Mouse (Mus musculus): ENCODE data around the gene Pacrg. TPM values are rescaled to one million over a fixed set of nuclear protein-coding genes. Genes with fewer than 3 reads are reported as not detected.
A peak's percentile ranks its signal among the peaks of the same experiment; 100 is the strongest.

Pacrg gene
- polyA plus RNA-seq, 1 experiment from 2014 or later = 1.2 TPM

DNA sequence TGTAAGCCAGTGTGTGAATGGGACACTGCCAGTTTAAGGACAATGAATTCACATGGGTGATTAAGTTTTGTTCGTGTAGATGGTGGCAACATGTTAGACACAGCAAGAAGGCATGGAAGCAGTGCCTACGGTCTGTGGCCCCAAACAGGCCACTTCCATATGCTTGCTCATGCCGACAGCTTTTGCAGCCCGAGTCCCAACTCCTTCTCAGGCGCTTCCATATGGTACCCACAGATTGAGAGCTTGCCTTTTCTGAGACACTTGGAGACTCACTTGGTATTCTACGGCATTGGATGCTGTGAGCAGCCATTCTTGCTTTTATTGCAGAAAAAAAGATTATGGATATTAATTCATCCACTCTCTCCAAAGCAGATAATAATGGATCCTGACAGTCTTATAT, 365.1 kb downstream of the Pacrg start:
- H3K9me3 ChIP-seq (ENCODE audit: control insufficient read depth, low read length) = no peaks in the 10 kb centered on the region
- H3K4me3 ChIP-seq (ENCODE audit: control insufficient read depth in 1 of 2, insufficient read depth in 1 of 2, low read depth in 1 of 2, low read length in 2 of 2) = no peak overlapping the region
- peaks cover 34 to 56% of the 10 kb centered on the region in 2 experiments for H3K4me1 ChIP-seq (ENCODE audit: control insufficient read depth in 2 of 2, insufficient read depth in 2 of 2, low read length in 2 of 2)

GRCm38 (mm10) chr17:10473826-10474384, 366.2 kb downstream of the Pacrg start:
- Histone ChIP-seq H3K27ac (replicated peaks in 1 of 2; ENCODE audit: control insufficient read depth in 1 of 2, insufficient read depth in 1 of 2, low read depth in 2 of 2, low read length in 2 of 2) (peak overlapping the region; percentile 94 to 97), H3K4me2 (ENCODE audit: low read length) (peak overlapping the region; percentile 35), H3K4me1 (ENCODE audit: control insufficient read depth in 2 of 2, insufficient read depth in 2 of 2, low read length in 2 of 2) (peaks cover 28 to 46% of the 10 kb centered on the region in 2 experiments), H3K36me3 (ENCODE audit: control insufficient read depth, insufficient read depth, low read length) (no peaks in the 10 kb centered on the region), H3K9ac (ENCODE audit: low read length) (no peak overlapping the region; the same call in 1 of the 2 replicates), H3K9me3 (ENCODE audit: control insufficient read depth, low read length) (no peaks in the 10 kb centered on the region), H3K27me3 (ENCODE audit: control insufficient read depth, insufficient read depth, low read length) (no peaks in the 10 kb centered on the region), H3K4me3 (ENCODE audit: control insufficient read depth in 1 of 2, insufficient read depth in 1 of 2, low read depth in 1 of 2, low read length in 2 of 2) (no peak overlapping the region)
- WGBS = 2% methylated on average over 7 of the region's 7 CpGs
- peak; percentile 88 for ATAC-seq (ENCODE audit: insufficient number of reproducible peaks, insufficient read depth, low FRiP score, low read depth)

More for the DNA sequence above, 365.1 kb downstream of the Pacrg start:
- WGBS = 64% methylated on average over 6 of the region's 6 CpGs
- H3K27me3 ChIP-seq (ENCODE audit: control insufficient read depth, insufficient read depth, low read length) = no peaks in the 10 kb centered on the region
- H3K27ac ChIP-seq (replicated peaks in 1 of 2; ENCODE audit: control insufficient read depth in 1 of 2, insufficient read depth in 1 of 2, low read depth in 2 of 2, low read length in 2 of 2) = peak overlapping the region; percentile 92 to 97
- ATAC-seq (ENCODE audit: insufficient number of reproducible peaks, insufficient read depth, low FRiP score, low read depth) = no peak
- H3K9ac ChIP-seq (ENCODE audit: low read length) = 0 out of 2 replicates have a peak overlapping the region, but pooled peaks have one; percentile 6
- H3K36me3 ChIP-seq (ENCODE audit: control insufficient read depth, insufficient read depth, low read length) = no peaks in the 10 kb centered on the region
- H3K4me2 ChIP-seq (ENCODE audit: low read length) = no peak overlapping the region

DNA sequence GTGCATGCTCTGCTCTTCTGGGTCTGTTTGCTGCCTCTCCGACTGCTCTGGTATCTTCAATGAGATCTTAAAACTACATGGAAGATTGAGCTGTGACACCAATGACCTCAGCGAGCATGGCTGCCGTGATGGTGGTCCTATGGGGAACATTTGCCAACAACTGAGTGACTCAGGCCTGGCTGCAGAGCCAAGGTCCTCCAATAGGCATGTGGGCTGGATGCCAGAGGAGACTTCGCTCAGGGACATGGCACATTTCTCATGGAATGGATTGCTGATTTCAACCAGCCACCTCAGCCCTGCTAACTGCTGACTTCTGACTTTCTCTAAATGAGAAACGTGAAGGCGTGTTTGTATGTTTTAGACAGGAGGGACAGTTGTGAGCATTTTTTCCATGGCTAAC, 366.9 kb downstream of the Pacrg start:
- Histone ChIP-seq H3K9ac (ENCODE audit: low read length) (peak overlapping the region; percentile 59; the same call in 1 of the 2 replicates), H3K4me1 (ENCODE audit: control insufficient read depth in 2 of 2, insufficient read depth in 2 of 2, low read length in 2 of 2) (peaks cover 20 to 38% of the 10 kb centered on the region in 2 experiments), H3K4me3 (ENCODE audit: control insufficient read depth in 1 of 2, insufficient read depth in 1 of 2, low read depth in 1 of 2, low read length in 2 of 2) (no peak overlapping the region), H3K9me3 (ENCODE audit: control insufficient read depth, low read length) (no peaks in the 10 kb centered on the region), H3K36me3 (ENCODE audit: control insufficient read depth, insufficient read depth, low read length) (no peaks in the 10 kb centered on the region), H3K4me2 (ENCODE audit: low read length) (peak overlapping the region; percentile 35), H3K27ac (replicated peaks in 1 of 2; ENCODE audit: control insufficient read depth in 1 of 2, insufficient read depth in 1 of 2, low read depth in 2 of 2, low read length in 2 of 2) (peak overlapping the region; percentile 94 to 97), H3K27me3 (ENCODE audit: control insufficient read depth, insufficient read depth, low read length) (no peaks in the 10 kb centered on the region)
- ATAC-seq (ENCODE audit: insufficient number of reproducible peaks, insufficient read depth, low FRiP score, low read depth) = peak; percentile 31; the same call in 1 of the 2 replicates
- 30% methylated on average over 6 of the region's 6 CpGs for WGBS

GRCm38 (mm10) chr17:10469874-10470568, 370.1 kb downstream of the Pacrg start:
- no peaks in the 10 kb centered on the region for H3K9me3 ChIP-seq (ENCODE audit: control insufficient read depth, low read length)
- peaks cover 13 to 21% of the 10 kb centered on the region in 2 experiments for H3K4me1 ChIP-seq (ENCODE audit: control insufficient read depth in 2 of 2, insufficient read depth in 2 of 2, low read length in 2 of 2)
- 87% methylated on average over 9 of the region's 9 CpGs for WGBS
- H3K4me2 ChIP-seq (ENCODE audit: low read length) = no peak overlapping the region
- H3K4me3 ChIP-seq (ENCODE audit: control insufficient read depth in 1 of 2, insufficient read depth in 1 of 2, low read depth in 1 of 2, low read length in 2 of 2) = no peak overlapping the region
- H3K27ac ChIP-seq (replicated peaks in 1 of 2; ENCODE audit: control insufficient read depth in 1 of 2, insufficient read depth in 1 of 2, low read depth in 2 of 2, low read length in 2 of 2) = no peak overlapping the region
- no peak for ATAC-seq (ENCODE audit: insufficient number of reproducible peaks, insufficient read depth, low FRiP score, low read depth)
- H3K36me3 ChIP-seq (ENCODE audit: control insufficient read depth, insufficient read depth, low read length) = no peaks in the 10 kb centered on the region
- no peak overlapping the region for H3K9ac ChIP-seq (ENCODE audit: low read length)
- no peaks in the 10 kb centered on the region for H3K27me3 ChIP-seq (ENCODE audit: control insufficient read depth, insufficient read depth, low read length)

DNA sequence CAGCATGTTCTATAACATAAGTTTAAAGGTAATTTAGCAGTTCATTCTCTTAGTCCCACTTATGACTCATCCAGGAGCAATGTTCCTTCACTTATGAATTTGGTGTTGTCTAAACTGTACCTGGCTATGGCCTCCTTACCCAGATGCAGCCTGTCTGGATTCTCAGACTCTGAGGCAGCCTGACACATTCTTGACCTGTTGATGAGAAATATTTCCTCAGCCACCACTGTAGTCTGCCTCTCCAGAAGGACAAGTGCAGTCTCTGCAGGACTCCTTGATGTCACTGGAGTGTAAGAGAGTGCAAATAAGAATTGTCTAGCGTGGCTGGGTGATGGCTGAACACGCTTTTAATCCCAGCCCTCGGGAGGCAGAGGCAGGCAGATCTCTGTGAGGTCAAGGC, 373.0 kb downstream of the Pacrg start:
- H3K9me3 ChIP-seq (ENCODE audit: control insufficient read depth, low read length) = no peaks in the 10 kb centered on the region
- 86% methylated on average over 3 of the region's 3 CpGs for WGBS

DNA sequence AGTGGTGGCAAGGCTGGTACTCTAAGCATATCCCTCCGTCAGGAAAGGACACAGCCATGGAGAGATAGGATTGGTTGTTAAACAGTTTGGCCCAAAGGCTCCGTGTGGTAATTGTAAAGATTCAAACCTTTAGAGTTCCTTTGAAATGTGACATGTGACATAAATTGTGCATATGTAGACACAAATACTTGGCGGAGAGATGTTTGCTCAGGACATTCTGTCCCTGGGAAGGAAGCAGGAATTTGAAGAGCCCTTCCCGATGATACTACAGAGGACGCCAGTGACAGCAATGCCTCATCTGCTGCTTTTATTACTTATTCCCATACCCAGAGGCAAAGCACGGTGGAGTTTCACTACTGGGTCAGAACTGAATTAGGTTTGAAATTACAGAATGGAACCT, 374.6 kb downstream of the Pacrg start:
- WGBS = 77% methylated on average over 6 of the region's 6 CpGs
- Histone ChIP-seq H3K4me2 (ENCODE audit: low read length) (no peak overlapping the region), H3K27ac (replicated peaks in 1 of 2; ENCODE audit: control insufficient read depth in 1 of 2, insufficient read depth in 1 of 2, low read depth in 2 of 2, low read length in 2 of 2) (no peak overlapping the region), H3K9me3 (ENCODE audit: control insufficient read depth, low read length) (no peaks in the 10 kb centered on the region), H3K36me3 (ENCODE audit: control insufficient read depth, insufficient read depth, low read length) (no peaks in the 10 kb centered on the region), H3K4me1 (ENCODE audit: control insufficient read depth in 2 of 2, insufficient read depth in 2 of 2, low read length in 2 of 2) (peaks cover 2 to 3% of the 10 kb centered on the region in 2 experiments; a peak in 3 of 4 replicates), H3K9ac (ENCODE audit: low read length) (no peak overlapping the region), H3K27me3 (ENCODE audit: control insufficient read depth, insufficient read depth, low read length) (no peaks in the 10 kb centered on the region), H3K4me3 (ENCODE audit: control insufficient read depth in 1 of 2, insufficient read depth in 1 of 2, low read depth in 1 of 2, low read length in 2 of 2) (no peak overlapping the region)
- ATAC-seq (ENCODE audit: insufficient number of reproducible peaks, insufficient read depth, low FRiP score, low read depth) = no peak

More for the DNA sequence above, 373.0 kb downstream of the Pacrg start:
- Histone ChIP-seq H3K4me1 (ENCODE audit: control insufficient read depth in 2 of 2, insufficient read depth in 2 of 2, low read length in 2 of 2) (peaks cover 2 to 3% of the 10 kb centered on the region in 2 experiments; a peak in 3 of 4 replicates), H3K4me3 (ENCODE audit: control insufficient read depth in 1 of 2, insufficient read depth in 1 of 2, low read depth in 1 of 2, low read length in 2 of 2) (no peak overlapping the region), H3K27ac (replicated peaks in 1 of 2; ENCODE audit: control insufficient read depth in 1 of 2, insufficient read depth in 1 of 2, low read depth in 2 of 2, low read length in 2 of 2) (no peak overlapping the region), H3K4me2 (ENCODE audit: low read length) (no peak overlapping the region), H3K27me3 (ENCODE audit: control insufficient read depth, insufficient read depth, low read length) (no peaks in the 10 kb centered on the region), H3K36me3 (ENCODE audit: control insufficient read depth, insufficient read depth, low read length) (no peaks in the 10 kb centered on the region), H3K9ac (ENCODE audit: low read length) (no peak overlapping the region)
- ATAC-seq (ENCODE audit: insufficient number of reproducible peaks, insufficient read depth, low FRiP score, low read depth) = no peak

DNA sequence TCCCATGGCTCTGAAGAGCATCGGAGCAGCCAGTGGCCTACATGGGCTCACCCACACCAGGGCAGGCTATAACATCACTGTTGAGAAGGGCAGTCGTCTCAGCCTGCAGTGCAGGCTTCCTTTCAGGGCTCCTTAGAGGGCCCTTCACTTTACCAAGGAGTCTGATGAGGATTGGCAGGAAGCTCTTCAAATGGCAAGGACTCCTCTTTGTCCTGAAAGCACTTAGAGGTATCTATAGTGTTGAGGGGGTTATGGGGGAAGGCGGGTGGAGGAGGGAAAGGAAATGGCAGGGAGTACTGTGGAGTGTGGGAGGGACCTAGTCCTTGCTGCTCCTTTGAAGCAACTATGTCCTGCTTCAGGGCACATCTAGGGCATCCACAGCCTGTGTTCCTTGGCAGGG, 375.4 kb downstream of the Pacrg start:
- Histone ChIP-seq H3K9ac (ENCODE audit: low read length) (no peak overlapping the region), H3K27me3 (ENCODE audit: control insufficient read depth, insufficient read depth, low read length) (no peaks in the 10 kb centered on the region), H3K27ac (replicated peaks in 1 of 2; ENCODE audit: control insufficient read depth in 1 of 2, insufficient read depth in 1 of 2, low read depth in 2 of 2, low read length in 2 of 2) (no peak overlapping the region), H3K36me3 (ENCODE audit: control insufficient read depth, insufficient read depth, low read length) (no peaks in the 10 kb centered on the region), H3K4me2 (ENCODE audit: low read length) (no peak overlapping the region), H3K9me3 (ENCODE audit: control insufficient read depth, low read length) (no peaks in the 10 kb centered on the region), H3K4me3 (ENCODE audit: control insufficient read depth in 1 of 2, insufficient read depth in 1 of 2, low read depth in 1 of 2, low read length in 2 of 2) (no peak overlapping the region), H3K4me1 (ENCODE audit: control insufficient read depth in 2 of 2, insufficient read depth in 2 of 2, low read length in 2 of 2) (peaks cover 2 to 3% of the 10 kb centered on the region in 2 experiments; a peak in 3 of 4 replicates)
- 63% methylated on average over 3 of the region's 3 CpGs for WGBS
- no peak for ATAC-seq (ENCODE audit: insufficient number of reproducible peaks, insufficient read depth, low FRiP score, low read depth)

Measured in heart, embryonic 14.5 days (tissue).